Mouse (Mus musculus): Measurements from ENCODE around the gene Sept8.
"Not testable (repeated sequence)": the region's sequence is repeated elsewhere in the genome, so short reads cannot be mapped to it uniquely, and the experiment has no call there.

Gene Sept8

DNA sequence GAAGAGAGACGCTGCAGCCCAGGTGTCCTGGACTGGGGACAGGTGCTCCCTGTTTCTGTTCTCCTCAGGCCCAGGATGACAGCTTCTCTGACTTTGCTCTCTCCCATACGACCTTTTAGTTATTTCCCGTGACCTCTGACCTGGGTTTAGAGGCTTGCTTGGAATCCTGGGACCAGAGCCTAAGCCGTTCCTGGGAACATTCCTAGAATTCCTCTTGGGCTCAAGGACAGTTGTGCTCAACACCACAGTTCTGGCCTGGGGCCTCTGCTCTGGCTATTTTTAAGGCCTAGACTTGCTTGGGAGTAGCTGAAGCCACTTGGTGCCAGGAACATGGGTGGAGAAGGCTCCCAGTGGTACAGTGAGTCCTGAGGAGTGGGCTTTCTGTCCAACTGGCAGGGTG, 6.4 kb downstream of the Sept8 start:
- peak; percentile 82 for DNase-seq (ENCODE audit: low spot score)

GRCm38 (mm10) chr11:53528397-53529252, 9.6 kb downstream of the Sept8 start:
- DNase-seq (ENCODE audit: low spot score) = no peak

DNA sequence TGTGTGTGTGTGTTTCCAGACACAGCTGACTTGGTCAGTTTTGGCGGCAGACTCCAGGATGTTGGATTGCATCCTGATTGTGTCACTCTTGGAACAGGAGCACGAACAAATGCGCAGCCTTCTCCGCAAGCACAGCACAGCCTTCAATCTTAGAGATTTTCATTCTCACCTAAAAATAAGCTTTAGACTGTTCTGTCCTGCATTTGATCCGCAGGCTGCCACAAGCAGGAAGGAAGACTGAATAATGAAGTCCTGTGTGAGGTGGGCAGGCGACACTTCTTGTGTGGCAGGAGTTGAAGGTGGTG, 10.1 kb downstream of the Sept8 start:
- no peak for DNase-seq (ENCODE audit: low spot score)

- DNase-seq (ENCODE audit: low spot score) = no peak
Measured at GRCm38 (mm10) chr11:53530001-53530400, 10.9 kb downstream of the Sept8 start.

GRCm38 (mm10) chr11:53531578-53532230, 12.6 kb downstream of the Sept8 start:
- DNase-seq (ENCODE audit: low spot score) = no peak

DNA sequence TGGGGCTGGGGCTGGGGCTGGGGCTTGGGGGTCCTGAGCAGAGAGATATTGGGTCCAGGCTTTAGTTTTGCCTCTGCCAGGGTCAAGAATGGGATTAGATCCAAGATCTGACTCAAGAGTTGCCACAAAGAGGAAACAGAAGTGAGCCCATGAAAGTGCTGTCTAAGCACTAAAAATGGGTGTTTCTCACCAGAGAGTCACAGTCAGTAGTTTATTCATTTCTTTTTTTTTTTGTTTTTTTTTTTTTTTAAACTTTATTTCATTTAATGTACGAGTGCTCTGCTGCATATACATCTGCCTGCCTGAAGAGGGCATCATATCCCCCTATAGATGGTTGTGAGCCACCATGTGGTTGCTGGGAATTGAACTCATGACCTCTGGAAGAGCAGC, 13.2 kb downstream of the Sept8 start:
- DNase-seq (ENCODE audit: low spot score) = no peak

DNA sequence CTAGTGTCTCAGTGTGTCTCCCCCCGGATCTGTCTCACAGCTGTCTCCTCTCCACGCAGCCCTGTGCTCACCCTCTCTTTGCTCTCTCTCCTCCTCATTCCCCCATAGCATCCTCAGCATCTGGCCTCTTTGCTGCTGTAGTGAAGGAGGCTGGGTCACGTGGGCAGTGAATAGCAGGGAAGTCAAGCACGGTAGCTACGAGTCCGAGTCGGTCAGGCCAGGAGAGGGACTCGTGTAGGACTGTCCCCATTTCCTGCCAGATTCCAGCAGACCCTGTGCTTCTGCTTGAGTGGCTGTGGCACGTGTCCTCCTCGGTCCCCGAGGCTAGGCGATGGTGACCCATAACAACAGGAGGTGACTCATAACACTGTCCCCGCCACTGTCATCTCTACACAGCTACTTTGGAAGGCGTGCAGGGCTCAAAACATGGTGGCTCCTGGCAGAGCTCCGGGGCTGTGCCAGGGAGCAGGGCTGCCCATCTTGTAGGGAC, 20.0 kb downstream of the Sept8 start:
- no peak for DNase-seq (ENCODE audit: low spot score)

- DNase-seq (ENCODE audit: low spot score) = no peak
Measured at GRCm38 (mm10) chr11:53540394-53540793, 21.3 kb downstream of the Sept8 start.

- DNase-seq (ENCODE audit: low spot score) = no peak
Measured at GRCm38 (mm10) chr11:53541222-53541621, 22.2 kb downstream of the Sept8 start.

DNA sequence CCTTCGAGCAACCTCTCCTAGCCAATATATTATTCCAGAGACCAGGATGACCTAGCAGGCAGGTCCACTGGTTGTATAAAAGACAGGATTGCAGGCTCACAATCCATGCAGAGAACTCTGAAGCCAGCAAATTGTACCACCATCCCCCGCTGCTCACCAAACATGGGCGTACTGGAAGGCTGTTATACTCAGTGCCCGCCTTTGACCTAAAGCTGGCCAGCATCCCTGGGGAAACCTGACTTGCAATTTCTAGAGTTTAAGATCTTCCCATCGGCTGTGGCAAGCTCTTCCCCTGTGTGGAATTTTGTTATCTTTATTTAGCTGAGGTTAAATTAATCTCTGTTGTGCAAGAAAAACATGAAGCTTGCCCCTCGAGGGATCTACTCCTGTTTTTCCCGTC, 24.0 kb downstream of the Sept8 start:
- DNase-seq (ENCODE audit: low spot score) = no peak

GRCm38 (mm10) chr11:53546271-53546670, 27.2 kb downstream of the Sept8 start:
- DNase-seq (ENCODE audit: low spot score) = no peak

DNA sequence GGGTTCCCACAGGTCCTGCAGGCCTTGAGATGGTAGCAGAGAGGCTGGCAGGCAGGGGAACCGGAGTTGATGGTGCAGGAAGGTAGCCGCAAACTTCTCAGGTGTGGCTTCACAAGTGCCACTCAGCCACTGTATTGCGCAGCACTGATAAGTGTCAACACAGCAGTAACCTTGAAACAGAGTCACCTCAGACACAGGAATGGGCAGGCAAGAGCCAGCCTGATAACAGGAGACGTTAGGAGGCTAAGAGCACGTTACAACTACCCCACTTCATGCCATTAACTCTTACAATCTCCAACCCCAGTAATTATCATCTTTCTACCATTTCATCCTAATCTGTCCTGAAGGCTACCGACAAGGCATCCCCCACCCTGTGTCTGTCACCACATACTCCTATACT, 28.5 kb downstream of the Sept8 start:
- no peak for DNase-seq (ENCODE audit: low spot score)

- DNase-seq (ENCODE audit: low spot score) = no peak
Measured at GRCm38 (mm10) chr11:53548036-53548605, 29.1 kb downstream of the Sept8 start.

- DNase-seq (ENCODE audit: low spot score) = no peak
Measured at GRCm38 (mm10) chr11:53550714-53551113, 31.7 kb downstream of the Sept8 start.

- no peak for DNase-seq (ENCODE audit: low spot score)
Measured at GRCm38 (mm10) chr11:53551754-53552153, 32.7 kb downstream of the Sept8 start.

DNA sequence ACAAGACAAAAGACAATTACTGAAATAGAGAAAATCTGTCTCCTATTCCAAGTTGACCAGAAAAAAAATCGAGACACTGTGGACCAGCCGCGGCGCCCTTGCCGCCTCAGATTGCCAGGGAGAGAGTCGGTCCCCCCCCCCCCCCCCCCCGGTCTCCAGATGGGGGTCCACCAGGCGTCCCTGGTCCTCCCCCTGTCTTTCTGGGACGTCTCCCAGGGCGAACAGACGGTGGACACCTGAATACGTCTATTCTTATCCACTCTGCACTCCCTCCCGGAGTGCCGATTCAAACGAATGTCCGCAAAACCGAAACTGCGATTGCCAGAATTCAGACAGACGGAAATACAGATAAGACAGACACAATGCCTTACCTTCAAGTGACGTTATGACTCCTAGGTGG, 37.5 kb downstream of the Sept8 start:
- DNase-seq (ENCODE audit: low spot score) = not testable (repeated sequence)

GRCm38 (mm10) chr11:53557992-53558391, 38.9 kb downstream of the Sept8 start:
- DNase-seq (ENCODE audit: low spot score) = not testable (repeated sequence)

DNA sequence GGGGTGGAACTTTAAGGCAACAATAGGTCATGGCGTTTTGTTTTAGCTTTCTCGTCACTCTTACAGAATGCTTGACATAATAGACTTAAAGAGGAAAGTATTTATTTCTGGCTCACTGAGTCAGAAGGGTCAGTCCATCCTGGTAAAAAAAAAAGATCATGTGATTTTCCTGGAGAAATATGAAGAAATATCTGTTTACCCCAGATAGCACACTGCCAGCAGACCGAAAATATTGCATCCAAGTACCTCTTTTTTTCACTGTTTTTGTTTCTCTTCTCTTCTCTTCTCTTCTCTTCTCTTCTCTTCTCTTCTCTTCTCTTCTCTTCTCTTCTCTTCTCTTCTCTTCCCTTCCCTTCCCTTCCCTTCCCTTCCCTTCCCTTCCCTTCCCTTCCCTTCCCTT, 40.9 kb downstream of the Sept8 start:
- DNase-seq (ENCODE audit: low spot score) = not testable (repeated sequence)

DNA sequence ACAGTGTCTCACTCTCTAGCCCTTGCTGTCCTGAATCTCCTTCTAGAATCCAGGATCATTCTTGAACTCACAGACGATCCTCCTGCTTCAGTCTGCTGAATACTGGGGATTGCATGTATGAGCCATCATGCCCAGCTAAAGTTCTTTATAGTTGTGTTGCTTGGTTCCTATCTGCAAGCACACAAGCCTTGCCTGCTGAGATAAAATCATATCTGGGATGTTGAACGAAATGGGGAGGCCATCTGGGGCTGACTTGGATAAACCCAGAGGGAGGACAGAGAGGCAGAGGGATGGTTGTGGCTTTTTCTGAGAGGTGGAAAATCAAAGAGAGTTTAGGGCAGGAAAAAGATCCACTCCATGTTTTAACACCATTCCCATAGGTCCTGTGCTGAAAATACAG, 42.9 kb downstream of the Sept8 start:
- DNase-seq (ENCODE audit: low spot score) = no peak

GRCm38 (mm10) chr11:53566646-53567045, 47.6 kb downstream of the Sept8 start:
- DNase-seq (ENCODE audit: low spot score) = no peak

DNA sequence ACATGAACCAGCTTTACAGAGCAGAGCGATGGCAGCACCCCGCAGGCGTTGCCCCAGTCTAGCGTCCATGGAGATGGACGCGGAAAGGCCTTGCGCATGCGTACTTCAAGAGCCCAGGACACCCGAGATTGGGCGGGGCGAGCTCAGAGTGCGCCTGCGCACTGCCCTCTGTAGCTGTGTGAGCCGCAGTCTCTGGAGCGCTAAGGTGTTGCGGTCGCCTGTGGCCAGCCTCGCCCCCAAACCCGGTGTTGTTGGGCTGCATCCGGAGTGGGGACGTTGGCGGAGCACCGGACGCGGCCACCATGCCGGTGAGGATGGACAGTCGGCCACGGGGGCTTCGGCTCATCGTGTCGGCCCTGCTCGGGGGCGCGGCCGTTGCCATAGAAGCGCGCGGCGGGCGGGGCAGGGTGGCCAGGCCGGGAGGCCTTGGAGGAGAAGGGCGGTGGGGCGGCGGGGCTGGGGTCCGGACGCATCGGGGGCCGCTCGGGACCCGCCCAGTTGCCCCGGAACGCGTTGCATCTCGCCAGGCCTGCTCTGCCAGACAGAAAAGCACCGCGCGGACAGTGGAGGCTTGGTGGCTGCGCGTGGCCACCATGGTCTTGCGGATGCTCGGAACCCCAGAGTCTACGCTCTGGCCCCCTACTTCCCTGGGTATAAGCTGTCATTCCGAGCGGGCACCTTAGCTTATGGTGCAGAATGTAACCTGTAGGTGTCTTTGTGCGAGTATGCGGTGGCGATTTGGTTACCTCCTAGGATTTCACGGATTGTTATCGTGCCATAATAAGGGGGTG, 48.4 kb downstream of the Sept8 start, which contains the start of gene Kif3a:
Kif3a (plus strand) TSS at position 156 of the 791 bp plus-strand sequence.
- peak; percentile 99 for DNase-seq (ENCODE audit: low spot score)

DNA sequence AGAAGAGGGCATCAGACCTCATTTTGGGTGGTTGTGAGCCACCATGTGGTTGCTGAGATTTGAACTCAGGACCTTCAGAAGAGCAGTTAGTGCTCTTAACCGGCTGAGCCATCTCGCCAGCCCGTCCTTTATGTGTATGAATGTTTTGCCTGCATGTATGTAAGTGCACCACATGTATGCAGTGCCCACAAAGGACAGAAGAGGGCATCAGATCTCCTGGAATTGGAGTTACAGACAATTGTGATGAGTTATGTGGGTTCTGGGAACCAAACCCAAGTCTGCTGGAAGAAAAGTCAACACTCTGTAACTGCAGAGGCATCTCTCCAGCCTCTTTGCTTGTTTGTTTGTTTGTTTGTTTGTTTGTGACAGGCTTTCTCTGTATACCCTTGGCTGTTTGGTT, 61.5 kb downstream of the Sept8 start:
- no peak for DNase-seq (ENCODE audit: low spot score)
